Mouse (Mus musculus) lung, embryonic 14.5 days (tissue): ENCODE results near the gene Wiz. TPM values are rescaled to one million over a fixed set of nuclear protein-coding genes. Genes with fewer than 3 reads are reported as not detected.

Source experiments
- ATAC-seq: fragments of 200-750 bp; cut with Nextera tagmentation; 2 replicates; pipeline ENCODE4 v1.8.0; 2017; ENCODE audit warnings: mild to moderate bottlenecking, moderate TSS enrichment, moderate library complexity; ENCODE audit not compliant: insufficient read depth
- DNase-seq: peaks from one replicate; pipeline ENCODE4 v3.0.0-alpha.2; 2015
- H3K27ac ChIP-seq: fragments of 300-500 bp; sonication (generic); 2 replicates; pipeline ENCODE4 v1.5.1; 2014; ENCODE audit warnings: low read depth, mild to moderate bottlenecking, moderate library complexity
- H3K27me3 ChIP-seq: fragments of 300-500 bp; sonication (generic); 2 replicates; pipeline ENCODE4 v1.6.1; 2014; ENCODE audit warnings: low read length, control low read depth; ENCODE audit not compliant: insufficient read depth
- H3K36me3 ChIP-seq: fragments of 300-500 bp; sonication (generic); 2 replicates; pipeline ENCODE4 v1.6.1; 2014; ENCODE audit warnings: control low read depth; ENCODE audit not compliant: insufficient read depth
- H3K4me1 ChIP-seq: fragments of 300-500 bp; sonication (generic); 2 replicates; pipeline ENCODE4 v1.6.1; 2014; ENCODE audit warnings: antibody characterized with exemption, control low read depth; ENCODE audit not compliant: insufficient read depth
- H3K4me2 ChIP-seq: fragments of 300-500 bp; sonication (generic); 2 replicates; pipeline ENCODE4 v1.6.1; 2014; ENCODE audit warnings: mild to moderate bottlenecking
- H3K4me3 ChIP-seq: fragments of 300-500 bp; sonication (generic); 2 replicates; pipeline ENCODE4 v1.5.1; 2014; ENCODE audit warnings: low read depth, low read length
- H3K9ac ChIP-seq: fragments of 300-500 bp; sonication (generic); 2 replicates; pipeline ENCODE4 v1.6.1; 2014
- H3K9me3 ChIP-seq: fragments of 300-500 bp; sonication (generic); 2 replicates; pipeline ENCODE4 v1.6.1; 2016; ENCODE audit warnings: low read depth, low read length, control low read depth
- CTCF ChIP-seq: IDR thresholded peaks from 2 replicates; pipeline ENCODE4 v1.5.1; 2016; ENCODE audit warnings: antibody characterized with exemption, low read depth
- WGBS: fragments of 180-500 bp; shearing (Covaris S2); extraction: QIAGEN DNeasy Blood & Tissue Kit; methylation state at CpG from one replicate; pipeline ENCODE4 v1.1.7; 2014; 5-methylcytosine and 5-hydroxymethylcytosine counted together
- microRNA-seq: library from miRNA; unstranded; fragments of <30 nt; microRNA quantifications from one replicate; pipeline ENCODE4, GENCODE M21; 2016; ENCODE audit warnings: borderline number of aligned reads
- polyA plus RNA-seq: library from polyadenylated mRNA; unstranded; fragments of >200 nt; fragmentation: Nextera tagmentation; extraction: Ambion mirVana; gene quantifications from 2 replicates; pipeline ENCODE4 v1.2.1, GENCODE M21; 2014

The Wiz gene
- polyA plus RNA-seq, 1 experiment from 2014 or later: 48.1 TPM

GRCm38 (mm10) chr17:32317708-32318107 is 71.5 kb downstream of the Wiz start:
- Histone ChIP-seq H3K27me3 (no peaks in the 10 kb centered on the region), H3K4me3 (no peak overlapping the region), H3K4me2 (no peak overlapping the region), H3K4me1 (peaks cover 3% of the 10 kb centered on the region), H3K36me3 (peaks cover 59% of the 10 kb centered on the region), H3K9ac (no peak overlapping the region), H3K27ac (no peak overlapping the region), H3K9me3 (no peaks in the 10 kb centered on the region)
- TF ChIP-seq CTCF: no peak
- DNase-seq (no peak), ATAC-seq (no peak)
- WGBS: 86% methylated on average over 3 of the region's 3 CpGs

- H3K27me3 ChIP-seq: no peaks in the 10 kb centered on the region
- H3K36me3 ChIP-seq: peaks cover 65% of the 10 kb centered on the region
- DNase-seq (no peak), ATAC-seq (no peak)
- WGBS: 87% methylated on average over 8 of the region's 8 CpGs
- no peak overlapping the region for H3K27ac ChIP-seq
- no peak overlapping the region for H3K9ac ChIP-seq
- H3K4me2 ChIP-seq: no peak overlapping the region
- no peak for TF ChIP-seq CTCF
- H3K4me1 ChIP-seq: peaks cover 2% of the 10 kb centered on the region
- no peaks in the 10 kb centered on the region for H3K9me3 ChIP-seq
- H3K4me3 ChIP-seq: no peak overlapping the region
Measured at GRCm38 (mm10) chr17:32317032-32317431, 72.2 kb downstream of the Wiz start.

- ATAC-seq (no peak), DNase-seq (no peak)
- Histone ChIP-seq H3K27me3 (no peaks in the 10 kb centered on the region), H3K4me1 (no peaks in the 10 kb centered on the region; the same call in 1 of the 2 replicates), H3K9ac (no peak overlapping the region), H3K4me2 (no peak overlapping the region), H3K9me3 (no peaks in the 10 kb centered on the region), H3K4me3 (no peak overlapping the region), H3K36me3 (peaks cover 80% of the 10 kb centered on the region), H3K27ac (no peak overlapping the region)
- no peak for TF ChIP-seq CTCF
- 92% methylated on average over 5 of the region's 5 CpGs for WGBS
Measured at GRCm38 (mm10) chr17:32315560-32315959, 73.7 kb downstream of the Wiz start.

GRCm38 (mm10) chr17:32313892-32314291 is 75.3 kb downstream of the Wiz start:
- no peak for DNase-seq
- no peak overlapping the region for H3K27ac ChIP-seq
- H3K9me3 ChIP-seq: no peaks in the 10 kb centered on the region
- H3K36me3 ChIP-seq: peaks cover 97% of the 10 kb centered on the region
- H3K9ac ChIP-seq: no peak overlapping the region
- no peak for ATAC-seq
- 68% methylated on average over 5 of the region's 5 CpGs for WGBS
- no peak for TF ChIP-seq CTCF
- no peak overlapping the region for H3K4me2 ChIP-seq
- no peaks in the 10 kb centered on the region; the same call in 1 of the 2 replicates for H3K4me1 ChIP-seq
- H3K4me3 ChIP-seq: no peak overlapping the region
- no peaks in the 10 kb centered on the region for H3K27me3 ChIP-seq

- no peak overlapping the region for H3K27ac ChIP-seq
- TF ChIP-seq CTCF: no peak
- DNase-seq: no peak
- H3K4me3 ChIP-seq: no peak overlapping the region
- no peak overlapping the region for H3K4me2 ChIP-seq
- 92% methylated on average over 8 of the region's 8 CpGs for WGBS
- H3K9me3 ChIP-seq: no peaks in the 10 kb centered on the region
- H3K27me3 ChIP-seq: no peaks in the 10 kb centered on the region
- peaks cover 100% of the 10 kb centered on the region for H3K36me3 ChIP-seq
- ATAC-seq: no peak
- H3K4me1 ChIP-seq: no peaks in the 10 kb centered on the region
- no peak overlapping the region for H3K9ac ChIP-seq
Measured at GRCm38 (mm10) chr17:32312801-32313200, 76.4 kb downstream of the Wiz start.

- H3K36me3 ChIP-seq: peaks cover 100% of the 10 kb centered on the region
- no peaks in the 10 kb centered on the region for H3K4me1 ChIP-seq
- WGBS: 86% methylated on average over 4 of the region's 4 CpGs
- no peak overlapping the region for H3K9ac ChIP-seq
- no peak overlapping the region for H3K27ac ChIP-seq
- no peak for TF ChIP-seq CTCF
- no peaks in the 10 kb centered on the region for H3K27me3 ChIP-seq
- H3K4me3 ChIP-seq: no peak overlapping the region
- no peak overlapping the region for H3K4me2 ChIP-seq
- DNase-seq (no peak), ATAC-seq (no peak)
- H3K9me3 ChIP-seq: no peaks in the 10 kb centered on the region
Measured at GRCm38 (mm10) chr17:32307963-32308362, 81.3 kb downstream of the Wiz start.

Small RNA genes lying within 50 kb of the gene (microRNA-seq; reads per million reads assigned to microRNA genes)
- gene Gm22201: not detected

Other genes starting within 250 kb of the Wiz start
- gene Notch3, start 222.6 kb downstream of the Wiz start, polyA plus RNA-seq: 19.4 and 21.7 TPM in 2 replicates
- gene Ephx3, start 199.9 kb downstream of the Wiz start, polyA plus RNA-seq: 0.14 and 0.22 TPM in 2 replicates
- gene Brd4, start 104.7 kb downstream of the Wiz start, polyA plus RNA-seq: 111 and 114 TPM in 2 replicates
- gene Akap8, start 68.2 kb downstream of the Wiz start, polyA plus RNA-seq: 45.4 and 54.3 TPM in 2 replicates
- gene Akap8l, start 38.8 kb downstream of the Wiz start, polyA plus RNA-seq: 68.7 and 82.0 TPM in 2 replicates
- 0.93 and 1.0 TPM in 2 replicates for gene Rasal3, start 14.1 kb upstream of the Wiz start, polyA plus RNA-seq
- gene Pglyrp2, start 34.7 kb upstream of the Wiz start, polyA plus RNA-seq: 0.07 TPM in 1 of 2 replicates, not detected in the other
- gene Cyp4f39, start 63.3 kb upstream of the Wiz start, polyA plus RNA-seq: 0.72 and 0.87 TPM in 2 replicates
- 5.4 and 5.9 TPM in 2 replicates for gene Cyp4f17, start 116.6 kb upstream of the Wiz start, polyA plus RNA-seq
- 14.1 and 15.7 TPM in 2 replicates for gene Cyp4f16, start 147.1 kb upstream of the Wiz start, polyA plus RNA-seq
- gene Cyp4f37, start 231.9 kb upstream of the Wiz start, polyA plus RNA-seq: not detected in 2 replicates